Mouse (Mus musculus): ENCODE measurements at regions not wholly inside any gene's neighbourhood (a gene's known extent, or its start where the extent isn't known, plus 50 kb on each side); places are given as distances from the start of the nearest gene placed in this dataset.

GRCm38 (mm10) chr12:9128581-9129275, 98.9 kb downstream of the Ttc32 start:
- Histone ChIP-seq H3K9ac (ENCODE audit: low read depth, low read length) (no peak overlapping the region), H3K4me2 (ENCODE audit: low read depth, low read length) (no peak overlapping the region), H3K36me3 (ENCODE audit: control insufficient read depth, insufficient read depth) (no peaks in the 10 kb centered on the region), H3K27ac (ENCODE audit: low read length) (no peak overlapping the region), H3K9me3 (replicated peaks; ENCODE audit: control insufficient read depth, low read length) (no peaks in the 10 kb centered on the region), H3K4me1 (ENCODE audit: control insufficient read depth, low read depth, low read length) (no peaks in the 10 kb centered on the region), H3K27me3 (ENCODE audit: control insufficient read depth, insufficient read depth, low read depth, low read length) (no peaks in the 10 kb centered on the region), H3K4me3 (ENCODE audit: low read depth, low read length) (no peak overlapping the region)
- WGBS (ENCODE audit: insufficient replicate concordance) = 51% methylated on average over 6 of the region's 6 CpGs
- ATAC-seq (ENCODE audit: low read depth) = no peak

GRCm38 (mm10) chr12:9132621-9133020, 102.8 kb downstream of the Ttc32 start:
- ATAC-seq (ENCODE audit: low read depth) = no peak

GRCm38 (mm10) chr12:9133890-9134870, 104.4 kb downstream of the Ttc32 start:
- Histone ChIP-seq H3K9me3 (replicated peaks; ENCODE audit: control insufficient read depth, low read length) (no peaks in the 10 kb centered on the region), H3K4me3 (ENCODE audit: low read depth, low read length) (no peak overlapping the region), H3K4me2 (ENCODE audit: low read depth, low read length) (no peak overlapping the region), H3K27ac (ENCODE audit: low read length) (no peak overlapping the region), H3K9ac (ENCODE audit: low read depth, low read length) (no peak overlapping the region), H3K4me1 (ENCODE audit: control insufficient read depth, low read depth, low read length) (no peaks in the 10 kb centered on the region), H3K36me3 (ENCODE audit: control insufficient read depth, insufficient read depth) (no peaks in the 10 kb centered on the region), H3K27me3 (ENCODE audit: control insufficient read depth, insufficient read depth, low read depth, low read length) (no peaks in the 10 kb centered on the region)
- WGBS (ENCODE audit: insufficient replicate concordance) = 65% methylated on average over 7 of the region's 7 CpGs
- no peak for ATAC-seq (ENCODE audit: low read depth)

More at GRCm38 (mm10) chr12:9132621-9133020, 102.8 kb downstream of the Ttc32 start:
- no peaks in the 10 kb centered on the region for H3K4me1 ChIP-seq (ENCODE audit: control insufficient read depth, low read depth, low read length)
- no peaks in the 10 kb centered on the region for H3K27me3 ChIP-seq (ENCODE audit: control insufficient read depth, insufficient read depth, low read depth, low read length)
- H3K9ac ChIP-seq (ENCODE audit: low read depth, low read length) = no peak overlapping the region
- no peaks in the 10 kb centered on the region for H3K36me3 ChIP-seq (ENCODE audit: control insufficient read depth, insufficient read depth)
- H3K9me3 ChIP-seq (replicated peaks; ENCODE audit: control insufficient read depth, low read length) = no peaks in the 10 kb centered on the region
- H3K4me2 ChIP-seq (ENCODE audit: low read depth, low read length) = no peak overlapping the region
- no peak overlapping the region for H3K4me3 ChIP-seq (ENCODE audit: low read depth, low read length)
- H3K27ac ChIP-seq (ENCODE audit: low read length) = no peak overlapping the region

- Histone ChIP-seq H3K9me3 (replicated peaks; ENCODE audit: control insufficient read depth, low read length) (no peaks in the 10 kb centered on the region), H3K9ac (ENCODE audit: low read depth, low read length) (no peak overlapping the region), H3K36me3 (ENCODE audit: control insufficient read depth, insufficient read depth) (no peaks in the 10 kb centered on the region), H3K4me2 (ENCODE audit: low read depth, low read length) (no peak overlapping the region), H3K4me1 (ENCODE audit: control insufficient read depth, low read depth, low read length) (no peaks in the 10 kb centered on the region), H3K4me3 (ENCODE audit: low read depth, low read length) (no peak overlapping the region), H3K27ac (ENCODE audit: low read length) (no peak overlapping the region), H3K27me3 (ENCODE audit: control insufficient read depth, insufficient read depth, low read depth, low read length) (no peaks in the 10 kb centered on the region)
- ATAC-seq (ENCODE audit: low read depth) = no peak
Measured at GRCm38 (mm10) chr12:9151001-9151400, 121.2 kb downstream of the Ttc32 start.

- Histone ChIP-seq H3K27ac (ENCODE audit: low read length) (no peak overlapping the region), H3K36me3 (ENCODE audit: control insufficient read depth, insufficient read depth) (no peaks in the 10 kb centered on the region), H3K4me3 (ENCODE audit: low read depth, low read length) (no peak overlapping the region), H3K9me3 (replicated peaks; ENCODE audit: control insufficient read depth, low read length) (no peaks in the 10 kb centered on the region), H3K27me3 (ENCODE audit: control insufficient read depth, insufficient read depth, low read depth, low read length) (no peaks in the 10 kb centered on the region), H3K4me2 (ENCODE audit: low read depth, low read length) (no peak overlapping the region), H3K4me1 (ENCODE audit: control insufficient read depth, low read depth, low read length) (no peaks in the 10 kb centered on the region), H3K9ac (ENCODE audit: low read depth, low read length) (no peak overlapping the region)
- WGBS (ENCODE audit: insufficient replicate concordance) = 66% methylated on average over 1 of the region's 1 CpGs
- ATAC-seq (ENCODE audit: low read depth) = no peak
Measured at GRCm38 (mm10) chr12:9151426-9151825, 121.6 kb downstream of the Ttc32 start.

- no peaks in the 10 kb centered on the region for H3K27me3 ChIP-seq (ENCODE audit: control insufficient read depth, insufficient read depth, low read depth, low read length)
- no peaks in the 10 kb centered on the region for H3K9me3 ChIP-seq (replicated peaks; ENCODE audit: control insufficient read depth, low read length)
- ATAC-seq (ENCODE audit: low read depth) = no peak
- no peaks in the 10 kb centered on the region for H3K36me3 ChIP-seq (ENCODE audit: control insufficient read depth, insufficient read depth)
- no peak overlapping the region for H3K27ac ChIP-seq (ENCODE audit: low read length)
- WGBS (ENCODE audit: insufficient replicate concordance) = 65% methylated on average over 2 of the region's 2 CpGs
- H3K9ac ChIP-seq (ENCODE audit: low read depth, low read length) = no peak overlapping the region
- H3K4me2 ChIP-seq (ENCODE audit: low read depth, low read length) = no peak overlapping the region
- no peak overlapping the region for H3K4me3 ChIP-seq (ENCODE audit: low read depth, low read length)
- H3K4me1 ChIP-seq (ENCODE audit: control insufficient read depth, low read depth, low read length) = no peaks in the 10 kb centered on the region
Measured at GRCm38 (mm10) chr12:9154491-9154890, 124.7 kb downstream of the Ttc32 start.

GRCm38 (mm10) chr12:9156794-9157193, 127.0 kb downstream of the Ttc32 start:
- no peak overlapping the region for H3K27ac ChIP-seq (ENCODE audit: low read length)
- H3K9ac ChIP-seq (ENCODE audit: low read depth, low read length) = no peak overlapping the region
- no peaks in the 10 kb centered on the region for H3K9me3 ChIP-seq (replicated peaks; ENCODE audit: control insufficient read depth, low read length)
- H3K27me3 ChIP-seq (ENCODE audit: control insufficient read depth, insufficient read depth, low read depth, low read length) = no peaks in the 10 kb centered on the region
- no peak for ATAC-seq (ENCODE audit: low read depth)
- no peaks in the 10 kb centered on the region for H3K4me1 ChIP-seq (ENCODE audit: control insufficient read depth, low read depth, low read length)
- no peak overlapping the region for H3K4me2 ChIP-seq (ENCODE audit: low read depth, low read length)
- H3K36me3 ChIP-seq (ENCODE audit: control insufficient read depth, insufficient read depth) = no peaks in the 10 kb centered on the region
- H3K4me3 ChIP-seq (ENCODE audit: low read depth, low read length) = no peak overlapping the region

GRCm38 (mm10) chr12:9158751-9159150, 129.0 kb downstream of the Ttc32 start:
- no peak overlapping the region for H3K9ac ChIP-seq (ENCODE audit: low read depth, low read length)
- no peak overlapping the region for H3K27ac ChIP-seq (ENCODE audit: low read length)
- H3K4me2 ChIP-seq (ENCODE audit: low read depth, low read length) = no peak overlapping the region
- H3K36me3 ChIP-seq (ENCODE audit: control insufficient read depth, insufficient read depth) = no peaks in the 10 kb centered on the region
- 57% methylated on average over 5 of the region's 5 CpGs for WGBS (ENCODE audit: insufficient replicate concordance)
- no peaks in the 10 kb centered on the region for H3K27me3 ChIP-seq (ENCODE audit: control insufficient read depth, insufficient read depth, low read depth, low read length)
- no peaks in the 10 kb centered on the region for H3K4me1 ChIP-seq (ENCODE audit: control insufficient read depth, low read depth, low read length)
- H3K9me3 ChIP-seq (replicated peaks; ENCODE audit: control insufficient read depth, low read length) = no peaks in the 10 kb centered on the region
- H3K4me3 ChIP-seq (ENCODE audit: low read depth, low read length) = no peak overlapping the region
- ATAC-seq (ENCODE audit: low read depth) = no peak

GRCm38 (mm10) chr12:9165367-9165940, 135.7 kb downstream of the Ttc32 start:
- H3K4me3 ChIP-seq (ENCODE audit: low read depth, low read length) = no peak overlapping the region
- H3K9ac ChIP-seq (ENCODE audit: low read depth, low read length) = no peak overlapping the region
- no peak overlapping the region for H3K27ac ChIP-seq (ENCODE audit: low read length)
- 56% methylated on average over 4 of the region's 4 CpGs for WGBS (ENCODE audit: insufficient replicate concordance)
- ATAC-seq (ENCODE audit: low read depth) = no peak
- no peak overlapping the region for H3K4me2 ChIP-seq (ENCODE audit: low read depth, low read length)
- H3K27me3 ChIP-seq (ENCODE audit: control insufficient read depth, insufficient read depth, low read depth, low read length) = no peaks in the 10 kb centered on the region
- H3K36me3 ChIP-seq (ENCODE audit: control insufficient read depth, insufficient read depth) = no peaks in the 10 kb centered on the region
- no peaks in the 10 kb centered on the region for H3K4me1 ChIP-seq (ENCODE audit: control insufficient read depth, low read depth, low read length)
- H3K9me3 ChIP-seq (replicated peaks; ENCODE audit: control insufficient read depth, low read length) = no peaks in the 10 kb centered on the region

Measured in liver, embryonic 16.5 days (tissue).